Mouse (Mus musculus) limb, embryonic 10.5 days (tissue): ENCODE results near the gene 4930451I11Rik. TPM values are rescaled to one million over a fixed set of nuclear protein-coding genes. Genes with fewer than 3 reads are reported as not detected.

Experiments used
- DNase-seq: peaks from one replicate; pipeline ENCODE4 v3.0.0-alpha.2; 2017; ENCODE audit warnings: low spot score
- H3K27ac ChIP-seq: fragments of 300-500 bp; sonication (generic); 2 replicates; pipeline ENCODE4 v1.5.1; 2016; ENCODE audit warnings: mild to moderate bottlenecking
- H3K27me3 ChIP-seq: fragments of 300-500 bp; sonication (generic); 2 replicates; pipeline ENCODE4 v1.6.1; 2016; ENCODE audit warnings: low read depth, mild to moderate bottlenecking; ENCODE audit not compliant: poor library complexity, severe bottlenecking
- H3K36me3 ChIP-seq: fragments of 300-500 bp; sonication (generic); 2 replicates; pipeline ENCODE4 v1.6.1; 2016; ENCODE audit warnings: mild to moderate bottlenecking, moderate library complexity
- H3K4me1 ChIP-seq: fragments of 300-500 bp; sonication (generic); 2 replicates; pipeline ENCODE4 v1.6.1; 2016
- H3K4me3 ChIP-seq: fragments of 300-500 bp; sonication (generic); 2 replicates; pipeline ENCODE4 v1.5.1; 2016; ENCODE audit warnings: mild to moderate bottlenecking, moderate library complexity
- H3K9me3 ChIP-seq: fragments of 300-500 bp; sonication (generic); replicated peaks from 2 replicates; pipeline ENCODE4 v1.6.1; 2016; ENCODE audit warnings: mild to moderate bottlenecking
- WGBS: fragments of 180-500 bp; shearing (Covaris S2); methylation state at CpG from one replicate; pipeline ENCODE4 v1.1.7; 2016; 5-methylcytosine and 5-hydroxymethylcytosine counted together
- polyA plus RNA-seq: library from polyadenylated mRNA; unstranded; fragments of >200 nt; fragmentation: Nextera tagmentation; extraction: Ambion mirVana; gene quantifications from 2 replicates; pipeline ENCODE4 v1.2.1, GENCODE M21; 2016

Gene 4930451I11Rik
- polyA plus RNA-seq, 1 experiment from 2014 or later: not detected

DNA sequence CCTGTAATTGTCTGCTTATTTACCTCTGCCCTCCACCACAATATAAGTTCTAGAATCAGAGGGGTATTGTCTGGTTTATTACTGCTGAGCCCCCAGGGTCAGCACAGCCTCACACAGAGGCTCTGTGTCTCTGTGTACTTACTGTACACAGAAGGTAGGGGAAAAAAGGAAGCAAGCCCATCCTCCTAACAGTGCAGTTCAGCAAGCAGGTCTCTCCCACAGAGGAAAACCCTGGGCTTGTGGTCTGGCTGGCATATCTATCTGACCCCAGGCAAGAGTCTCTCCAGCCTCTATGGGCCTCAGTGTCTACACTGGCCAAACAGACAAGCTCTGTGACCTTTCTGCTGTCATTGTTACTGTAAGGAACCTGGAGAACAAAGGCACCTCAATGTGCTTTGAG is 27.7 kb downstream of the 4930451I11Rik start:
- no peak for DNase-seq
- no peak overlapping the region for H3K4me3 ChIP-seq
- H3K9me3 ChIP-seq: no peaks in the 10 kb centered on the region
- no peak overlapping the region for H3K27ac ChIP-seq
- peaks cover 62% of the 10 kb centered on the region for H3K36me3 ChIP-seq
- no peaks in the 10 kb centered on the region for H3K27me3 ChIP-seq
- peaks cover 33% of the 10 kb centered on the region for H3K4me1 ChIP-seq

DNA sequence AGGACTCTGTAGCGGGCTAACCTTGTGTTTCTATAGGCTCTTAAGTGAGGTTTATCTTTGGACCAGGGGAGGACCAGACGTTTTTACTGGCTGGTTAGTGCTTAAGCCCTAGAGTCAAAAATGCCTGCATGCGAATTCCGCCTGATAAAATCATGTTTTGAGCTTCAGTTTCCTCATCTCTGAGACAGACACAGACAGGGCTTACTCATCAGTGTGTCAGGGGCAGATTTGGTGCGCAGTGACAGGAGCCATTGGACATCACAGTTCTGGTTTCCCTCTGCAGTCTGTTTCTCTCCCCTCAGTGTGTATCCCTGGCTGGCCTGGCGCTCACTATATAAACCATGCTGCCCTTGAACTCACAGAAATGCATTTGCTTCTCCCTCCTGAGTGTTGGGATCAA is 28.3 kb downstream of the 4930451I11Rik start:
- WGBS: 90% methylated on average over 6 of the region's 6 CpGs
- peaks cover 27% of the 10 kb centered on the region for H3K4me1 ChIP-seq
- no peaks in the 10 kb centered on the region for H3K9me3 ChIP-seq
- no peak overlapping the region for H3K27ac ChIP-seq
- H3K4me3 ChIP-seq: no peak overlapping the region
- DNase-seq: no peak
- peaks cover 62% of the 10 kb centered on the region for H3K36me3 ChIP-seq
- no peaks in the 10 kb centered on the region for H3K27me3 ChIP-seq

GRCm38 (mm10) chr7:126802134-126802889 is 29.1 kb downstream of the 4930451I11Rik start:
- H3K4me3 ChIP-seq: no peak overlapping the region
- 87% methylated on average over 11 of the region's 11 CpGs for WGBS
- H3K4me1 ChIP-seq: peaks cover 27% of the 10 kb centered on the region
- H3K36me3 ChIP-seq: peaks cover 64% of the 10 kb centered on the region
- no peaks in the 10 kb centered on the region for H3K9me3 ChIP-seq
- no peak overlapping the region for H3K27ac ChIP-seq
- no peak for DNase-seq
- no peaks in the 10 kb centered on the region for H3K27me3 ChIP-seq

DNA sequence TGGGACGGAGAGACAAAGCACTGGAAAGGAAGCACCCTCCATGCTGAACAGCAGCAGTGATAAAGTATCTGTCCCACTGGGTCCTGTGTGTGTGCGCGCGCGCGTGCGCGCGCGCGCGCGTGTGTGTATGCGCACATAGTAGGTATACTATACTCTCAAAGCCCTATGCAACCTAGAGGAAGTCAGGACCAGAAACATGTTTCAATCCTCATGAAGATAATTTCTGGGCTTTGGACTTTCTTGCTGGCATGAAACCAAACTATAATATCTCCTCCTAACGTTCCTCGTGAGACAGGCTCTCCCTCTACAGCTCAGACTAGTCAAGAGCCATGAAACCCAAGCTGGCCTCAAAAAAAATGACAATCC is 30.4 kb downstream of the 4930451I11Rik start:
- Histone ChIP-seq H3K4me3 (0 out of 2 replicates have a peak overlapping the region, but pooled peaks have one; percentile 89), H3K36me3 (peaks cover 65% of the 10 kb centered on the region), H3K27me3 (no peaks in the 10 kb centered on the region), H3K4me1 (peaks cover 37% of the 10 kb centered on the region), H3K27ac (peak overlapping the region; percentile 95), H3K9me3 (no peaks in the 10 kb centered on the region)
- WGBS: 97% methylated on average over 16 of the region's 16 CpGs
- DNase-seq: no peak

GRCm38 (mm10) chr7:126800269-126801056 is 31.0 kb downstream of the 4930451I11Rik start:
- Histone ChIP-seq H3K4me3 (peak overlapping the region; percentile 89), H3K27ac (peak overlapping the region; percentile 95), H3K27me3 (no peaks in the 10 kb centered on the region), H3K36me3 (peaks cover 68% of the 10 kb centered on the region), H3K9me3 (no peaks in the 10 kb centered on the region), H3K4me1 (peaks cover 42% of the 10 kb centered on the region)
- no peak for DNase-seq
- WGBS: 50% methylated on average over 5 of the region's 5 CpGs

DNA sequence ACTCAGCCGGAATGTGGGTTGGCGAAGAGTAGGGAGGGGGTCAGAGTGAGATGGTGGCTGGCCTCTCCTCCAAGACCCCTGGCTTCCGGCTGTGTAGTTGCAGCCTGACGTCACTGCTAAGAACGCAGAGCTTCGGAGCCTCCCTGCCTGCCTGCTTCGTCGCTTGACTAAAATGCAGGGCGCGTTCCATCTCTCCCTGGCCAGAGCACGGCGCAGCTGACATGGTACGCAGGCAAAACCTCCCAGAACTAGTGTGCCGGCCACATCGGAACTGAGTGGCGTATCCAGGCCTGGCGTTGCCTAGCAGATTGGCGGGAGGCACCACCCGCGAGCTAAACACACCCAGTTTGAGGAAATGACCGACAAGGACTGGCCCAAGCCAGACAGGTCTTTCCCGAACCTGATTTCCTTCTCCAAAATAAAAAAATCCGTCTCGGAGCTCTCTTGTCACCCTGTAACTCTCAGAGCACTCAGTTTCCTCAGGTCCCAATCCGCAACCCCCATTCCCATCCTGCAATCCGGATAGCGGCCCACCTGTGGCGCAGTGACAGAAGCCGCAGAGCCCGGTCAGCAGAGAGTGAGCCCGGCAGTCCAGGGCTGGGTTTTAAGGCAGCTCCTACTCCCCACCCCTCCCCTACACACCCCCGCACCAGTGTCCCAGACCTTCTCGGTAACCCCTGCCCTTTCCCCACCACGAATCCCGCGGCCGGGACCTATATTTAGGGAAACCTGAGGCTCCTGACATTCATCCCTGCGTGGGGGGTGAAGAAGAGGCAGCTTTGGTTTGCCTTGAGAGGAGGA is 31.8 kb downstream of the 4930451I11Rik start:
- H3K4me1 ChIP-seq: peaks cover 43% of the 10 kb centered on the region
- H3K4me3 ChIP-seq: peak overlapping the region; percentile 89
- no peak for DNase-seq
- 1% methylated on average over 38 of the region's 38 CpGs for WGBS
- H3K36me3 ChIP-seq: peaks cover 68% of the 10 kb centered on the region
- no peaks in the 10 kb centered on the region for H3K27me3 ChIP-seq
- H3K9me3 ChIP-seq: no peaks in the 10 kb centered on the region
- H3K27ac ChIP-seq: peak overlapping the region; percentile 95

- WGBS: under 1% methylated on average over 33 of the region's 36 CpGs
- no peaks in the 10 kb centered on the region for H3K27me3 ChIP-seq
- H3K4me3 ChIP-seq: peak overlapping the region; percentile 89
- peak overlapping the region; percentile 95 for H3K27ac ChIP-seq
- H3K4me1 ChIP-seq: peaks cover 43% of the 10 kb centered on the region
- H3K9me3 ChIP-seq: no peaks in the 10 kb centered on the region
- H3K36me3 ChIP-seq: peaks cover 68% of the 10 kb centered on the region
- peak; percentile 93 for DNase-seq
Measured at GRCm38 (mm10) chr7:126799050-126799467, 32.4 kb downstream of the 4930451I11Rik start.

DNA sequence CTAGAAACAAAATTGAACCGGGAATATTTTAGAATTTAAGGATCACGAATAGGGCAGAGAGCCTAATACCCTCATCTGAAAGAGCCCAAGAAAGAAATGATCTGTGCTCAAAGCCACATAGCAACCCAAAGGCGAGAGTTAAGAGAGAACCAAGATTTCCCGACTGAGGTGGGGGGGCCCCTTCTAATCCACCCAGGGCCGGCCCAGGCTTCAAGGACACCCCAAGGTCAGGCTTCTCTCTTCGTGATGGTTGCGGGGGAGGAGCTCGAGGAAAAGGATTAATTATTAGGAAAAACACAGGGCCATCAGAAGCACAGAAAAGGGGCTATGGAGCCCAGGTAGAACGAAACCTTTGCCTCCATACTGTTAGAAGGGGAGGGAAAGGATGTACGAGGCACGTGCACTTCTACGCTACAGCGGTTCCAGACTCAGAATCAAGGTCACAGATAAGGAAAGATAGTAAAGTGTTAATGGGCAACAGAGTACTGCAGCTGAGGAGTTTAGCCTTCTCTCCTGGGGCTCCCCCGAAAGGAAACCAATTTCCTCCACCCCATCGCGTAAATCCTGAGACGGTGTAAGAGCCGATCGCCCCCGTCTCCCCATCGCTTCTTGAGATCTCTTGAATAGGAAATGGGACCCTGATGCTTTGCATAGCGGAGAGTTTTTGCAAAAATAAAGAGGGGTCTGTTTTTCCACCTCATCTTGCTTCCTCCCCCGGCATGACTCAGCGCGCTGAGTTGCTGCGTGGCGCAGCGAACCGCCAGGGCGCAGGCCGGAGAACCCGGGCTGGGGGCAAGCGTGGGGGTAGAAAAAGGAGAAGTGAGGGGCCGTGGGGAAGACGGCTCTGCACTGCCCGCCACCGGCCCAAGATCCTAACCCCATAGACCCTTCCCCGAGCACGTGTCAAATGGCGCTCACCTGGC is 33.1 kb downstream of the 4930451I11Rik start:
- no peak for DNase-seq
- Histone ChIP-seq H3K36me3 (peaks cover 67% of the 10 kb centered on the region), H3K9me3 (no peaks in the 10 kb centered on the region), H3K4me1 (peaks cover 44% of the 10 kb centered on the region), H3K27me3 (no peaks in the 10 kb centered on the region), H3K27ac (peak overlapping the region; percentile 95), H3K4me3 (peak overlapping the region; percentile 89)
- 1% methylated on average over 40 of the region's 40 CpGs for WGBS

DNA sequence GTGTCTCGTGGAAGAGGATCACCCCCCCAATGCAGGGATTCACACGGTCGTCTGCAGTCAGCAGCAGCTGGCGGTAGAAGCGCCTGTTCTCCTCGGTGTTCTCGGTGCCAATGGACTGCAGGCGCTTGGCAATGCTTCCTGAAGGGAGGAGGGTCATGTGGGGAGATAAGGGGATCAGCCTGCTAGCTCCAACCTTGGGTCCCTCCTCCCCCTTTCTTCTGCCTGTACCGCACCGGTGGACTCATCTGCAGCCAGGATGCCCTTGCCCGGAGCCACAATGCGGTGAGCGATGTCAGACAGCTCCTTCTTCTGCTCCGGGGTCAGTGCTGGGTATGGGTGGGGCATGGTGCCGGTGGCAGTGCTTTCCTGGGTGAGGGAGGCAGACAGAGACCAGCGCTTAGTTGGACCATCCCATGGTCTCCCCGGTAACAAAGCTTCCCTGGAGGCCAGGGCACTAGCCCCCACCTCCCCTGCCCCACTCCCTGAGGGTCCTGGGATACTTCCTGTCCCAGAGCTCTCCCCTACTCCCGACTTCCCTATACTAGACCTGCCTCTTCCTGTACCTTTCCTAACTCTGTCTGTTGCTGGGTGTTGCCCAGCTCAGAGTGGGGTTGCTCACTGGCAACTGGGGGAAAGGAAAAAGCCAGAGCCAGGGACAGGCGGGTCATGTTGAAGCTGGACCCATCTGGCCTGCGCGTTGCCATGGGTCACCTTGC is 33.9 kb downstream of the 4930451I11Rik start, which contains the start of gene Fam57b:
Gene Fam57b, plus strand, starts transcription at position 258 of the 716 bp plus-strand sequence.
- H3K27me3 ChIP-seq: no peaks in the 10 kb centered on the region
- WGBS: 43% methylated on average over 21 of the region's 21 CpGs
- H3K4me3 ChIP-seq: peak within 1 kb of the TSS; percentile 89
- H3K27ac ChIP-seq: peak within 1 kb of the TSS; percentile 95
- H3K9me3 ChIP-seq: no peaks in the 10 kb centered on the region
- peaks cover 52% of the 10 kb centered on the region for H3K4me1 ChIP-seq
- H3K36me3 ChIP-seq: peaks cover 59% of the 10 kb centered on the region
- DNase-seq: no peak

DNA sequence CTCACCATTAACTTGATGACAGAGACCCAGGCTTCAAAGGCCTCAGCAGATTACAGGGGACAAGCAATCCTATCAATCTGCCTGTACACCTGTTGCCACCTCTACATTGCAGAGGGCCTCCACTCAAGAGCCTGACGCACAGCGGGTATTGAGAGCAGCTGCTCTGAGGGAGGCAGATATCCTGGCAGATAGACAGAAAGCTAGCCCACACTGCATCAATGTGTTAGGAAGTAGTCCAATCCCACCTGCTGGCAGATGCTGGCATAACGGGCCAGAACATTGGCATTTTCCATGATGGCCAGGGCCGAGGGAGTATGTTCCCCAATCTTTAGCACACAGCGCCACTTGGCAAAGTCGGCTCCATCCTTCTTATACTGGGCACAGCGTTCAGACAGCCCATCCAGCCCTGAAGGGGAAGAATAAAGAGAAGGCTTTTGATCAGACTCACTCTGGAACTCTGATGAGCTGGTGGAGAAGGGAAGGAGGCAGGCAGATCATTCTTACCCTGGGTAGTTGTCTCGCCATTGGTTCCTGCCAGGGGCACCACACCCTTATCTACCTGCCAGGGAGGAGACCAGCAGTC is 35.0 kb downstream of the 4930451I11Rik start:
- H3K9me3 ChIP-seq: no peaks in the 10 kb centered on the region
- DNase-seq: no peak
- H3K27me3 ChIP-seq: no peaks in the 10 kb centered on the region
- H3K4me1 ChIP-seq: peaks cover 56% of the 10 kb centered on the region
- WGBS: 80% methylated on average over 8 of the region's 8 CpGs
- H3K36me3 ChIP-seq: peaks cover 49% of the 10 kb centered on the region
- 0 out of 2 replicates have a peak overlapping the region, but pooled peaks have one; percentile 13 for H3K4me3 ChIP-seq
- H3K27ac ChIP-seq: no peak overlapping the region
